Comparison of ENCODE assay signal across 13 mouse cellular contexts in the genomic region with DNA sequence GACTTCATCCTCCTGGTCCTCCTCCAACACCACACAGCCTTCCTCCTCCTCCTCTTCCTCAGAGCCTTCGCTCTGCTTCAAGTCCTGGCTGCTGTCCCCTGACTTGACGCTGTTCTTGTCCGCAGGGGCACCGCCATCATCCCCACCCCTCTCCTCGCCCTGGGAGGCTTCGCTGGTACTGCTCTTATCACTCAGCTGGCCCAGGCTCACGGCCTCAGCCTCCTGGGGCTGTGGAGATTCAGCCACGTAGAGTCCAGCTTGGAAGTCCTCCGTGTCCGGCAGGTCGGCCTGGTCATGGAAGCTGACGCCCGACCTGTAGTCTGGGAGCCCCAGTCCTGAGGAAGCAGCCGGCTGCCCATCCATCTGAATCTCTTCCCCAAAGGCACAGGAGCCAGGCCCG. TPM values are rescaled to one million over a fixed set of nuclear protein-coding genes. Genes with fewer than 3 reads are reported as not detected.
DNase-seq lines count a peak whose midpoint lies in the region; ATAC-seq and TF ChIP-seq lines count a peak whose summit lies in the region.
"Had no signal": no experiment of that assay in that cellular context is flagged by ENCODE, and none has a peak within 500 bp of the region (broad histone marks: within the 10 kb centered on the region; RNA-seq: fewer than 3 reads in every experiment).

No protein-coding gene starts in this region.

- no peak for DNase-seq in hindbrain, embryonic 11.5 days (ENCODE audit: low spot score)
- no peak for DNase-seq in midbrain, postnatal 0 days (ENCODE audit: low spot score)
- DNase-seq in left cerebral cortex, adult 18-20 months (ENCODE audit: low spot score in 2 of 2): no peak
- DNase-seq: cerebellum, adult 9-11 months; left cerebral cortex, postnatal 4 days; right cerebral cortex, postnatal 14 days had no signal

- H3K27me3 ChIP-seq in hindbrain, embryonic 12.5 days: no peaks in the 10 kb centered on the region
- no peaks in the 10 kb centered on the region for H3K27me3 ChIP-seq in hindbrain, embryonic 11.5 days (ENCODE audit: control insufficient read depth, insufficient read depth, low read length)
- no peaks in the 10 kb centered on the region for H3K27me3 ChIP-seq in midbrain, embryonic 16.5 days (ENCODE audit: control insufficient read depth, insufficient read depth, low read depth, low read length)
- no peaks in the 10 kb centered on the region for H3K27me3 ChIP-seq in midbrain, postnatal 0 days (ENCODE audit: insufficient read depth, low read length)
- no peaks in the 10 kb centered on the region for H3K27me3 ChIP-seq in intestine, postnatal 0 days (replicated peaks; ENCODE audit: control insufficient read depth, insufficient read depth, low read length)
- no peaks in the 10 kb centered on the region for H3K27me3 ChIP-seq in liver, embryonic 15.5 days
- H3K27me3 ChIP-seq: embryonic facial prominence, embryonic 15.5 days had no signal

- H3K4me1 ChIP-seq in hindbrain, embryonic 12.5 days: peaks cover 36% of the 10 kb centered on the region
- peaks cover 4% of the 10 kb centered on the region; the same call in 1 of the 2 replicates for H3K4me1 ChIP-seq in hindbrain, embryonic 11.5 days (replicated peaks; ENCODE audit: control insufficient read depth, insufficient read depth, low read length)
- H3K4me1 ChIP-seq in midbrain, embryonic 16.5 days (ENCODE audit: control insufficient read depth, insufficient read depth, low read length): peaks cover 19% of the 10 kb centered on the region
- peaks cover 13% of the 10 kb centered on the region; the same call in 1 of the 2 replicates for H3K4me1 ChIP-seq in midbrain, postnatal 0 days (ENCODE audit: insufficient read depth, low read length)
- H3K4me1 ChIP-seq in intestine, postnatal 0 days (replicated peaks; ENCODE audit: control insufficient read depth, insufficient read depth, low read length): no peaks in the 10 kb centered on the region
- peaks cover 89% of the 10 kb centered on the region for H3K4me1 ChIP-seq in liver, embryonic 15.5 days (replicated peaks)

- H3K4me2 ChIP-seq in hindbrain, embryonic 12.5 days (replicated peaks): peak overlapping the region; percentile 8; the same call in 1 of the 2 replicates
- H3K4me2 ChIP-seq in hindbrain, embryonic 11.5 days (replicated peaks; ENCODE audit: low read depth, low read length): no peak overlapping the region
- H3K4me2 ChIP-seq in midbrain, embryonic 16.5 days (ENCODE audit: low read length): no peak overlapping the region
- H3K4me2 ChIP-seq in midbrain, postnatal 0 days (ENCODE audit: low read depth, low read length, poor library complexity, severe bottlenecking): no peak overlapping the region
- peak overlapping the region; percentile 40 for H3K4me2 ChIP-seq in intestine, postnatal 0 days (replicated peaks; ENCODE audit: low read depth)
- H3K4me2 ChIP-seq in liver, embryonic 15.5 days: peak overlapping the region; percentile 98
- H3K4me2 ChIP-seq: embryonic facial prominence, embryonic 15.5 days; midbrain, embryonic 11.5 days had no signal

- H3K9me3 ChIP-seq in hindbrain, embryonic 12.5 days (replicated peaks): no peaks in the 10 kb centered on the region
- no peaks in the 10 kb centered on the region for H3K9me3 ChIP-seq in hindbrain, embryonic 11.5 days (ENCODE audit: control insufficient read depth, low read length)
- no peaks in the 10 kb centered on the region for H3K9me3 ChIP-seq in midbrain, embryonic 16.5 days (replicated peaks; ENCODE audit: control insufficient read depth, low read length, poor library complexity, severe bottlenecking)
- H3K9me3 ChIP-seq in midbrain, postnatal 0 days (ENCODE audit: low read length): no peaks in the 10 kb centered on the region
- no peaks in the 10 kb centered on the region for H3K9me3 ChIP-seq in intestine, postnatal 0 days (ENCODE audit: control insufficient read depth)
- no peaks in the 10 kb centered on the region for H3K9me3 ChIP-seq in liver, embryonic 15.5 days (replicated peaks)
- H3K9me3 ChIP-seq: embryonic facial prominence, embryonic 15.5 days had no signal

- peak overlapping the region; percentile 35 for H3K9ac ChIP-seq in hindbrain, embryonic 12.5 days
- H3K9ac ChIP-seq in hindbrain, embryonic 11.5 days (ENCODE audit: low read depth, low read length): no peak overlapping the region
- H3K9ac ChIP-seq in midbrain, embryonic 16.5 days (ENCODE audit: low read depth, low read length): 0 out of 2 replicates have a peak overlapping the region, but pooled peaks have one; percentile 20
- H3K9ac ChIP-seq in midbrain, postnatal 0 days (replicated peaks; ENCODE audit: low read length, poor library complexity, severe bottlenecking): no peak overlapping the region
- no peak overlapping the region for H3K9ac ChIP-seq in intestine, postnatal 0 days (ENCODE audit: low read depth, low read length)
- peak overlapping the region; percentile 75 for H3K9ac ChIP-seq in liver, embryonic 15.5 days
- H3K9ac ChIP-seq: embryonic facial prominence, embryonic 15.5 days had no signal

- peaks cover 45% of the 10 kb centered on the region for H3K36me3 ChIP-seq in hindbrain, embryonic 12.5 days
- H3K36me3 ChIP-seq in hindbrain, embryonic 11.5 days (ENCODE audit: control insufficient read depth, insufficient read depth, low read length): 0 out of 2 replicates have a peak, but pooled peaks cover 2% of the 10 kb centered on the region
- H3K36me3 ChIP-seq in midbrain, embryonic 16.5 days (ENCODE audit: control insufficient read depth, insufficient read depth, low read length): peaks cover 17% of the 10 kb centered on the region
- H3K36me3 ChIP-seq in midbrain, postnatal 0 days (ENCODE audit: insufficient read depth, low read length): peaks cover 27% of the 10 kb centered on the region
- H3K36me3 ChIP-seq in intestine, postnatal 0 days (ENCODE audit: control insufficient read depth, insufficient read depth): peaks cover 56% of the 10 kb centered on the region
- peaks cover 57% of the 10 kb centered on the region for H3K36me3 ChIP-seq in liver, embryonic 15.5 days (replicated peaks)

- TF ChIP-seq CTCF in midbrain, postnatal 0 days (IDR thresholded peaks at IDR 0.05): no peak
- no peak for TF ChIP-seq CTCF in intestine, postnatal 0 days (IDR thresholded peaks at IDR 0.05; ENCODE audit: low read depth)

- no peak for ATAC-seq in hindbrain, embryonic 12.5 days (ENCODE audit: low FRiP score)
- ATAC-seq in hindbrain, embryonic 11.5 days (ENCODE audit: low FRiP score): no peak
- no peak for ATAC-seq in midbrain, embryonic 16.5 days
- ATAC-seq in midbrain, postnatal 0 days (ENCODE audit: low FRiP score): no peak
- no peak for ATAC-seq in intestine, postnatal 0 days
- peak; percentile 60 for ATAC-seq in liver, embryonic 15.5 days (ENCODE audit: insufficient read depth)
- ATAC-seq: hindbrain, postnatal 0 days had no signal

- H3K4me3 ChIP-seq in hindbrain, embryonic 12.5 days: no peak overlapping the region
- H3K4me3 ChIP-seq in hindbrain, embryonic 11.5 days (ENCODE audit: low read depth, low read length): no peak overlapping the region
- no peak overlapping the region for H3K4me3 ChIP-seq in midbrain, embryonic 16.5 days (ENCODE audit: low read depth, low read length)
- H3K4me3 ChIP-seq in midbrain, postnatal 0 days (ENCODE audit: low read depth, low read length): no peak overlapping the region
- no peak overlapping the region for H3K4me3 ChIP-seq in intestine, postnatal 0 days (ENCODE audit: low read depth, low read length)
- H3K4me3 ChIP-seq in liver, embryonic 15.5 days (replicated peaks): peak overlapping the region; percentile 58
- H3K4me3 ChIP-seq: embryonic facial prominence, embryonic 15.5 days had no signal

- WGBS in hindbrain, embryonic 12.5 days: 88% methylated on average over 15 of the region's 15 CpGs
- WGBS in hindbrain, embryonic 11.5 days: 87% methylated on average over 15 of the region's 15 CpGs
- WGBS in midbrain, embryonic 16.5 days: 94% methylated on average over 15 of the region's 15 CpGs
- WGBS in midbrain, postnatal 0 days: 88% methylated on average over 15 of the region's 15 CpGs
- WGBS in intestine, postnatal 0 days: 86% methylated on average over 15 of the region's 15 CpGs
- WGBS in liver, embryonic 15.5 days (ENCODE audit: insufficient replicate concordance): 30% methylated on average over 15 of the region's 15 CpGs

- H3K27ac ChIP-seq in hindbrain, embryonic 12.5 days: no peak overlapping the region
- no peak overlapping the region for H3K27ac ChIP-seq in hindbrain, embryonic 11.5 days (ENCODE audit: low read depth, low read length)
- no peak overlapping the region for H3K27ac ChIP-seq in midbrain, embryonic 16.5 days (ENCODE audit: low read length)
- no peak overlapping the region for H3K27ac ChIP-seq in midbrain, postnatal 0 days (ENCODE audit: low read depth, low read length)
- H3K27ac ChIP-seq in intestine, postnatal 0 days (ENCODE audit: low read depth, low read length): no peak overlapping the region
- H3K27ac ChIP-seq in liver, embryonic 15.5 days (replicated peaks): peak overlapping the region; percentile 98
- H3K27ac ChIP-seq: embryonic facial prominence, embryonic 15.5 days; hindbrain, postnatal 0 days had no signal

RNA-seq across cellular contexts. Expression of a gene that starts 3.6 kb away (rescaled TPM):
- polyA plus RNA-seq in hindbrain, embryonic 12.5 days (2016; fragmentation: Nextera tagmentation; extraction: Ambion mirVana): 9.3 and 9.6 TPM in 2 replicates
- 3.1 and 4.1 TPM in 2 replicates for polyA plus RNA-seq in hindbrain, embryonic 11.5 days (2014; fragmentation: Nextera tagmentation; extraction: Ambion mirVana)
- 7.4 and 7.6 TPM in 2 replicates for polyA plus RNA-seq in midbrain, embryonic 16.5 days (2015; fragmentation: Nextera tagmentation; extraction: Ambion mirVana)
- 17.4 and 29.7 TPM in 2 replicates for total RNA-seq in midbrain, postnatal 0 days (2014; rRNA removed)
- polyA plus RNA-seq in midbrain, postnatal 0 days (2015; fragmentation: Nextera tagmentation; extraction: Ambion mirVana): 4.5 and 4.8 TPM in 2 replicates
- 8.8 and 9.9 TPM in 2 replicates for polyA plus RNA-seq in intestine, postnatal 0 days (2015; fragmentation: Nextera tagmentation; extraction: Ambion mirVana)
- polyA plus RNA-seq in liver, embryonic 15.5 days (2015; fragmentation: Nextera tagmentation; extraction: Ambion mirVana): 21.0 and 26.2 TPM in 2 replicates
- total RNA-seq in left cerebral cortex, adult 18-20 months (2021): 10 to 100 TPM; 18.7 to 19.4 TPM

RNA-seq across cellular contexts. Expression of a gene that starts 10.6 kb away (rescaled TPM):
- polyA plus RNA-seq in hindbrain, embryonic 12.5 days (2016; fragmentation: Nextera tagmentation; extraction: Ambion mirVana): 11.6 and 13.0 TPM in 2 replicates
- polyA plus RNA-seq in hindbrain, embryonic 11.5 days (2014; fragmentation: Nextera tagmentation; extraction: Ambion mirVana): 9.1 and 9.9 TPM in 2 replicates
- polyA plus RNA-seq in midbrain, embryonic 16.5 days (2015; fragmentation: Nextera tagmentation; extraction: Ambion mirVana): 1.9 TPM in 2 replicates
- total RNA-seq in midbrain, postnatal 0 days (2014; rRNA removed): 0.66 and 0.76 TPM in 2 replicates
- 1.6 and 1.9 TPM in 2 replicates for polyA plus RNA-seq in midbrain, postnatal 0 days (2015; fragmentation: Nextera tagmentation; extraction: Ambion mirVana)
- polyA plus RNA-seq in intestine, postnatal 0 days (2015; fragmentation: Nextera tagmentation; extraction: Ambion mirVana): 52.7 and 53.9 TPM in 2 replicates
- polyA plus RNA-seq in liver, embryonic 15.5 days (2015; fragmentation: Nextera tagmentation; extraction: Ambion mirVana): 18.8 and 19.9 TPM in 2 replicates
- under 1 TPM; 0.91 to 1.00 TPM for total RNA-seq in left cerebral cortex, adult 18-20 months (2021)

RNA-seq across cellular contexts. Expression of a gene that starts 11.5 kb away (rescaled TPM):
- not detected in 2 replicates for polyA plus RNA-seq in hindbrain, embryonic 12.5 days (2016; fragmentation: Nextera tagmentation; extraction: Ambion mirVana)
- 0.36 TPM in 1 of 2 replicates, not detected in the other for polyA plus RNA-seq in hindbrain, embryonic 11.5 days (2014; fragmentation: Nextera tagmentation; extraction: Ambion mirVana)
- polyA plus RNA-seq in midbrain, embryonic 16.5 days (2015; fragmentation: Nextera tagmentation; extraction: Ambion mirVana): not detected in 2 replicates
- total RNA-seq in midbrain, postnatal 0 days (2014; rRNA removed): not detected in 2 replicates
- polyA plus RNA-seq in midbrain, postnatal 0 days (2015; fragmentation: Nextera tagmentation; extraction: Ambion mirVana): 0.11 TPM in 1 of 2 replicates, not detected in the other
- 2.7 and 4.0 TPM in 2 replicates for polyA plus RNA-seq in intestine, postnatal 0 days (2015; fragmentation: Nextera tagmentation; extraction: Ambion mirVana)
- 631 and 714 TPM in 2 replicates for polyA plus RNA-seq in liver, embryonic 15.5 days (2015; fragmentation: Nextera tagmentation; extraction: Ambion mirVana)
- under 1 TPM in 1 of 2 experiments, not detected in 1; 0.35 TPM for total RNA-seq in left cerebral cortex, adult 18-20 months (2021)
- polyA plus RNA-seq: hindbrain, postnatal 0 days; midbrain, embryonic 11.5 days had no signal

RNA-seq across cellular contexts. Expression of a gene that starts 28.4 kb away (rescaled TPM):
- polyA plus RNA-seq in hindbrain, embryonic 12.5 days (2016; fragmentation: Nextera tagmentation; extraction: Ambion mirVana): 111 and 121 TPM in 2 replicates
- 90.5 and 91.3 TPM in 2 replicates for polyA plus RNA-seq in hindbrain, embryonic 11.5 days (2014; fragmentation: Nextera tagmentation; extraction: Ambion mirVana)
- 28.5 and 31.8 TPM in 2 replicates for polyA plus RNA-seq in midbrain, embryonic 16.5 days (2015; fragmentation: Nextera tagmentation; extraction: Ambion mirVana)
- total RNA-seq in midbrain, postnatal 0 days (2014; rRNA removed): 50.6 and 92.0 TPM in 2 replicates
- polyA plus RNA-seq in midbrain, postnatal 0 days (2015; fragmentation: Nextera tagmentation; extraction: Ambion mirVana): 34.3 and 44.6 TPM in 2 replicates
- 20.7 and 21.4 TPM in 2 replicates for polyA plus RNA-seq in intestine, postnatal 0 days (2015; fragmentation: Nextera tagmentation; extraction: Ambion mirVana)
- polyA plus RNA-seq in liver, embryonic 15.5 days (2015; fragmentation: Nextera tagmentation; extraction: Ambion mirVana): 265 and 279 TPM in 2 replicates
- 10 to 100 TPM; 12.6 to 12.7 TPM for total RNA-seq in left cerebral cortex, adult 18-20 months (2021)

RNA-seq across cellular contexts. Expression of a gene that starts 35.7 kb away (rescaled TPM):
- polyA plus RNA-seq in hindbrain, embryonic 12.5 days (2016; fragmentation: Nextera tagmentation; extraction: Ambion mirVana): 68.9 and 74.2 TPM in 2 replicates
- 86.6 and 89.6 TPM in 2 replicates for polyA plus RNA-seq in hindbrain, embryonic 11.5 days (2014; fragmentation: Nextera tagmentation; extraction: Ambion mirVana)
- polyA plus RNA-seq in midbrain, embryonic 16.5 days (2015; fragmentation: Nextera tagmentation; extraction: Ambion mirVana): 42.9 and 47.6 TPM in 2 replicates
- 121 and 129 TPM in 2 replicates for total RNA-seq in midbrain, postnatal 0 days (2014; rRNA removed)
- polyA plus RNA-seq in midbrain, postnatal 0 days (2015; fragmentation: Nextera tagmentation; extraction: Ambion mirVana): 25.7 and 27.6 TPM in 2 replicates
- polyA plus RNA-seq in intestine, postnatal 0 days (2015; fragmentation: Nextera tagmentation; extraction: Ambion mirVana): 15.4 and 15.5 TPM in 2 replicates
- polyA plus RNA-seq in liver, embryonic 15.5 days (2015; fragmentation: Nextera tagmentation; extraction: Ambion mirVana): 25.8 and 28.0 TPM in 2 replicates
- 100 to 1,000 TPM; 128 to 134 TPM for total RNA-seq in left cerebral cortex, adult 18-20 months (2021)

Comparison
In these comparisons a context has a peak if more than half of its experiments do, and no peak if none do; other contexts are left out.
1. H3K4me2 ChIP-seq: peak in hindbrain, embryonic 12.5 days (single experiment), intestine, postnatal 0 days (single experiment) and liver, embryonic 15.5 days (single experiment); none in hindbrain, embryonic 11.5 days (single experiment), midbrain, embryonic 16.5 days (single experiment) and midbrain, postnatal 0 days (single experiment).
2. H3K9ac ChIP-seq: peak in hindbrain, embryonic 12.5 days (single experiment), midbrain, embryonic 16.5 days (single experiment) and liver, embryonic 15.5 days (single experiment); none in hindbrain, embryonic 11.5 days (single experiment), midbrain, postnatal 0 days (single experiment) and intestine, postnatal 0 days (single experiment).
3. RNA of a gene that starts 11.5 kb away (polyA plus RNA-seq): 631 to 714 TPM in liver, embryonic 15.5 days; 2.7 to 4.0 TPM in intestine, postnatal 0 days, not detected in hindbrain, embryonic 12.5 days, 0.11 TPM in midbrain, postnatal 0 days, not detected in midbrain, embryonic 16.5 days and 0.36 TPM in hindbrain, embryonic 11.5 days; every median in the first group is over 100 times any median in the second.